Mouse (Mus musculus): Measurements from ENCODE around the gene Mamdc2.

DNA sequence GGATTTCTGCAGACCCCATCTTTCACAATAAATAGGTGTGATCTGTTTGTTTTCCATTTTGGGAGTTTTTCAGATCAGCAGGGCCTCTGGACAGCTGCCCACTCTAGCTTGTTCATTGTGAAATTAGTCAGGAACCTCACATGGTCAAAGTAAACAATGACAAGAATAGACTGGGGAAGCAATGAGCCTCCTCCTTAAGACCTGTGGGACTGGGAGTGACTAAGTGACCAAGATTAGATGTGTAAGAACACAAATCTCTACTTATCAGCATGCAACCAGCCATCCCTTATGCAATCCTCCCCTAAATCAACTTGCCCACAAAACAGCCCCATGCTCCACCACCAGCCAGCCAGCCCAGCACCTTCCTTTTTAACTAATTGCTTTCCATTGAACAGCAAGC lies 44.4 kb upstream of the Mamdc2 start:
- TF ChIP-seq POLR2A (IDR thresholded peaks at IDR 0.05; ENCODE audit: borderline replicate concordance, extremely low read depth, low read depth, low read length), result no peak
- no peak for TF ChIP-seq CTCF (IDR thresholded peaks at IDR 0.05; ENCODE audit: insufficient read depth, low read length)

Measured in lung, adult 2 months (tissue).